Mouse (Mus musculus) neural tube, embryonic 13.5 days (tissue): ENCODE data around the gene Prl2c3. TPM values are rescaled to one million over a fixed set of nuclear protein-coding genes. Genes with fewer than 3 reads are reported as not detected.
"Not testable (repeated sequence)": the region's sequence is repeated elsewhere in the genome, so short reads cannot be mapped to it uniquely, and the experiment has no call there.

Experiments
- ATAC-seq: fragments of 200-750 bp; cut with Nextera tagmentation; 2 replicates; pipeline ENCODE4 v1.8.0; 2017; ENCODE audit warnings: low read depth, mild to moderate bottlenecking, moderate TSS enrichment, moderate library complexity
- H3K27ac ChIP-seq: fragments of 300-500 bp; sonication (generic); replicated peaks from 2 replicates; pipeline ENCODE4 v1.5.1; 2015; ENCODE audit warnings: moderate library complexity, mild to moderate bottlenecking, inconsistent platforms
- H3K27me3 ChIP-seq: fragments of 300-500 bp; sonication (generic); 2 replicates; pipeline ENCODE4 v1.6.1; 2015; ENCODE audit warnings: mild to moderate bottlenecking, inconsistent platforms
- H3K36me3 ChIP-seq: fragments of 300-500 bp; sonication (generic); 2 replicates; pipeline ENCODE4 v1.6.1; 2015; ENCODE audit warnings: mild to moderate bottlenecking, inconsistent platforms
- H3K4me1 ChIP-seq: fragments of 300-500 bp; sonication (generic); replicated peaks from 2 replicates; pipeline ENCODE4 v1.6.1; 2015; ENCODE audit warnings: inconsistent platforms
- H3K4me2 ChIP-seq: fragments of 300-500 bp; sonication (generic); 2 replicates; pipeline ENCODE4 v1.6.1; 2015; ENCODE audit warnings: inconsistent platforms, mild to moderate bottlenecking, moderate library complexity
- H3K4me3 ChIP-seq: fragments of 300-500 bp; sonication (generic); 2 replicates; pipeline ENCODE4 v1.5.1; 2015; ENCODE audit warnings: mild to moderate bottlenecking, inconsistent platforms
- H3K9ac ChIP-seq: fragments of 300-500 bp; sonication (generic); 2 replicates; pipeline ENCODE4 v1.6.1; 2015; ENCODE audit warnings: moderate library complexity, mild to moderate bottlenecking, inconsistent platforms
- H3K9me3 ChIP-seq: fragments of 300-500 bp; sonication (generic); 2 replicates; pipeline ENCODE4 v1.6.1; 2016; ENCODE audit warnings: inconsistent platforms
- WGBS: fragments of 180-500 bp; shearing (Covaris S2); methylation state at CpG from one replicate; pipeline ENCODE4 v1.1.7; 2015; 5-methylcytosine and 5-hydroxymethylcytosine counted together
- polyA plus RNA-seq: library from polyadenylated mRNA; unstranded; fragments of >200 nt; fragmentation: Nextera tagmentation; extraction: Ambion mirVana; gene quantifications from 2 replicates; pipeline ENCODE4 v1.2.1, GENCODE M21; 2015

Prl2c3 gene
- polyA plus RNA-seq = not detected in 2 replicates

GRCm38 (mm10) chr13:12799979-12800378, at the start of gene Prl2c3:
Gene Prl2c3 (minus strand): TSS chr13:12800079.
- not testable (repeated sequence) for H3K4me3 ChIP-seq, H3K27me3 ChIP-seq, H3K27ac ChIP-seq, H3K9ac ChIP-seq, ATAC-seq, H3K36me3 ChIP-seq, H3K4me1 ChIP-seq, H3K4me2 ChIP-seq
- 72% methylated on average over 3 of the region's 3 CpGs for WGBS
- peaks cover 31% of the 10 kb centered on the region for H3K9me3 ChIP-seq

- H3K4me3 ChIP-seq, H3K4me2 ChIP-seq, H3K9ac ChIP-seq, H3K27me3 ChIP-seq, H3K27ac ChIP-seq, H3K36me3 ChIP-seq, H3K4me1 ChIP-seq: not testable (repeated sequence)
- peaks cover 52% of the 10 kb centered on the region for H3K9me3 ChIP-seq
- WGBS = 78% methylated on average over 4 of the region's 4 CpGs
- 0 out of 2 replicates have a peak, but pooled peaks have one; percentile 19 for ATAC-seq
Observed at GRCm38 (mm10) chr13:12848254-12848653, 48.4 kb upstream of the Prl2c3 start.

GRCm38 (mm10) chr13:12844701-12845100, 44.8 kb upstream of the Prl2c3 start:
- not testable (repeated sequence) for H3K4me3 ChIP-seq, ATAC-seq, H3K27me3 ChIP-seq, H3K9ac ChIP-seq, H3K36me3 ChIP-seq, H3K4me2 ChIP-seq, H3K27ac ChIP-seq, H3K4me1 ChIP-seq
- H3K9me3 ChIP-seq = peaks cover 54% of the 10 kb centered on the region
- WGBS = 90% methylated on average over 1 of the region's 1 CpGs

DNA sequence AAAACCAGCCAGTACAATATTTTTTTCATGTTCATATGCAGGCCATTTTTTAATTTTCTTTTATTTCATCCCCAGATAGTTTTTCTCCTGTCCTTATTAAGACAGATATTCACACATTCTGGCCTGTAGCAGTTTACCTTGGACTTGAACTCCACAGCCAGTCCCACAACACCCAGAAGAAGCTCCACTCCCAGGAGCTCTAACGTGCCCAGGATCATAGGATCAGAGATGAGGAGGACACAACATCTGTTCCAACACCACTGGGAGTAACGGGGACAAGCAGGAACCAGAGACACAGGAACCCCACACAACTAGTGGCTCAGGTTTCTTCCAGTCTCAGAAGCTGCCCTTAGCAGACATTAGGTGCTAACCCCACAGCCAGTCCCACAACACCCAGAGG, 37.7 kb upstream of the Prl2c3 start:
- H3K9ac ChIP-seq, H3K27ac ChIP-seq, H3K4me1 ChIP-seq, H3K4me2 ChIP-seq, ATAC-seq, H3K27me3 ChIP-seq, H3K36me3 ChIP-seq, H3K4me3 ChIP-seq: not testable (repeated sequence)
- H3K9me3 ChIP-seq = peaks cover 64% of the 10 kb centered on the region
- 76% methylated on average over 2 of the region's 2 CpGs for WGBS

DNA sequence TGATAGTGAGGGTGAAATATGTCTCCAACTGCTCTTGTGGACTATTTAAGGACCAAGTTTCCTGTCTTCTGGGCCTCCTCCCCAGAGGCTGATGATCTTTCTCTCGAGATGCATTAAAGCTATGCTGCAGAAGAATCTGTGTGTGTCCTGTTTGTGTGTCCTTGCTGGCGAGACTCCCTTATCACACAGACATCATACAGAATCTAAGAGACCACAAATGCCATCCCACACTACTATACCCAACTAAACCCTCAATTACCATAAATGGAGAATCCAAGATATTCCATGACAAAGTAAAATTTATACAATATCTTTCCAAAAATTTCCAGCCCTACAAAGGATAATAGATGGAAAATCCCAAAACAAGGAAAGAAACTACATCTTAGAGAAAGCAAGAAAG, 31.9 kb upstream of the Prl2c3 start:
- H3K36me3 ChIP-seq = 0 out of 2 replicates have a peak, but pooled peaks cover 4% of the 10 kb centered on the region
- no peak for ATAC-seq
- no peaks in the 10 kb centered on the region for H3K27me3 ChIP-seq
- no peak overlapping the region for H3K4me2 ChIP-seq
- H3K9ac ChIP-seq = no peak overlapping the region
- H3K27ac ChIP-seq = no peak overlapping the region
- peaks cover 62% of the 10 kb centered on the region for H3K9me3 ChIP-seq
- H3K4me3 ChIP-seq = no peak overlapping the region
- WGBS = 75% methylated on average over 2 of the region's 2 CpGs
- H3K4me1 ChIP-seq = no peaks in the 10 kb centered on the region

GRCm38 (mm10) chr13:12829031-12829430, 29.2 kb upstream of the Prl2c3 start:
- 84% methylated on average over 5 of the region's 5 CpGs for WGBS
- ATAC-seq = no peak
- Histone ChIP-seq H3K27me3 (no peaks in the 10 kb centered on the region), H3K36me3 (0 out of 2 replicates have a peak, but pooled peaks cover 4% of the 10 kb centered on the region), H3K4me2 (no peak overlapping the region), H3K9ac (no peak overlapping the region), H3K27ac (no peak overlapping the region), H3K9me3 (peaks cover 54% of the 10 kb centered on the region), H3K4me3 (no peak overlapping the region), H3K4me1 (no peaks in the 10 kb centered on the region)

- H3K4me2 ChIP-seq, H3K27me3 ChIP-seq, H3K27ac ChIP-seq, ATAC-seq, H3K4me1 ChIP-seq, H3K36me3 ChIP-seq, H3K9ac ChIP-seq, H3K4me3 ChIP-seq: not testable (repeated sequence)
- 73% methylated on average over 4 of the region's 4 CpGs for WGBS
- H3K9me3 ChIP-seq = peaks cover 33% of the 10 kb centered on the region
Observed at GRCm38 (mm10) chr13:12824500-12825176, 24.8 kb upstream of the Prl2c3 start.

DNA sequence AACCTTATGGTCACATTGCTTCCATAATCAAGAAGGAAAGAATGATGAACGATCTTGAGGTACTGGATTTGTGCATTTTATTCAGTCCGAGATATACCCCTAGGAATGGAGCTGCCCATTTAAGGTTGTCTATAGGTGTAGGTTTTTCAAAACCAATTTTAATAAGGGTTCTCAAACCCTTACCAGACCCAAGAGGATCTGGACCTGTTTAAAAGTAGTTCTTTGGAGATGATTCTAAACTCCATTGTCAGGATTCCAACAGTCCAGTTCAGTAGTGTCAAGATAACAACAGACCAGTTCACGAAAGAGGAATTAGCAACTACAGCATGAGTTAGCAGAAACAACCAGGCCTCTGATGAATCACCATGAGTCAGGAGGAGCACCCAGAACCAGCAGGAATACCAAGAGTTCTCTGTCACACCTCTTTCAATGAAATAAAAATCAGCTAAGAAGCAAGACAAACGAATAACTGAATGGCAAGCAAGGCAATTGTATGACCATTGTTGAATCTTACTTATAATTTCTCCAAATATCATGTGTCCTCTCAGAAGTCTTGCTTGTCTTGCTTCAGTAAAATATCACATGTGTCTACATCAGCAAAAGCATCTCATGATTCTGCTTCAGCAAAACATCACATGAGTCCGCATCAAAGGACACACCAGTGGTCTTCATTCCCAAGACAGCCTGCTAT, 14.0 kb upstream of the Prl2c3 start:
- not testable (repeated sequence) for H3K36me3 ChIP-seq, H3K9ac ChIP-seq, H3K4me2 ChIP-seq, H3K27ac ChIP-seq, H3K4me3 ChIP-seq, ATAC-seq, H3K4me1 ChIP-seq, H3K27me3 ChIP-seq
- WGBS = 85% methylated on average over 5 of the region's 5 CpGs
- H3K9me3 ChIP-seq = peaks cover 30% of the 10 kb centered on the region

GRCm38 (mm10) chr13:12809591-12809990, 9.7 kb upstream of the Prl2c3 start:
- Histone ChIP-seq H3K4me3 (no peak overlapping the region), H3K27me3 (no peaks in the 10 kb centered on the region), H3K9me3 (peaks cover 36% of the 10 kb centered on the region), H3K9ac (no peak overlapping the region), H3K4me2 (no peak overlapping the region), H3K27ac (no peak overlapping the region), H3K4me1 (no peaks in the 10 kb centered on the region), H3K36me3 (no peaks in the 10 kb centered on the region)
- no peak for ATAC-seq
- WGBS = 66% methylated on average over 2 of the region's 2 CpGs

GRCm38 (mm10) chr13:12808793-12809512, 9.1 kb upstream of the Prl2c3 start:
- not testable (repeated sequence) for H3K36me3 ChIP-seq, ATAC-seq, H3K4me1 ChIP-seq, H3K27ac ChIP-seq, H3K4me2 ChIP-seq, H3K27me3 ChIP-seq, H3K9ac ChIP-seq, H3K4me3 ChIP-seq
- H3K9me3 ChIP-seq = peaks cover 34% of the 10 kb centered on the region
- WGBS = 75% methylated on average over 3 of the region's 3 CpGs

GRCm38 (mm10) chr13:12806496-12806895, 6.6 kb upstream of the Prl2c3 start:
- not testable (repeated sequence) for H3K4me1 ChIP-seq, H3K27me3 ChIP-seq, H3K4me3 ChIP-seq, H3K27ac ChIP-seq, H3K4me2 ChIP-seq, ATAC-seq, H3K9ac ChIP-seq, H3K36me3 ChIP-seq
- 71% methylated on average over 4 of the region's 4 CpGs for WGBS
- peaks cover 34% of the 10 kb centered on the region for H3K9me3 ChIP-seq

DNA sequence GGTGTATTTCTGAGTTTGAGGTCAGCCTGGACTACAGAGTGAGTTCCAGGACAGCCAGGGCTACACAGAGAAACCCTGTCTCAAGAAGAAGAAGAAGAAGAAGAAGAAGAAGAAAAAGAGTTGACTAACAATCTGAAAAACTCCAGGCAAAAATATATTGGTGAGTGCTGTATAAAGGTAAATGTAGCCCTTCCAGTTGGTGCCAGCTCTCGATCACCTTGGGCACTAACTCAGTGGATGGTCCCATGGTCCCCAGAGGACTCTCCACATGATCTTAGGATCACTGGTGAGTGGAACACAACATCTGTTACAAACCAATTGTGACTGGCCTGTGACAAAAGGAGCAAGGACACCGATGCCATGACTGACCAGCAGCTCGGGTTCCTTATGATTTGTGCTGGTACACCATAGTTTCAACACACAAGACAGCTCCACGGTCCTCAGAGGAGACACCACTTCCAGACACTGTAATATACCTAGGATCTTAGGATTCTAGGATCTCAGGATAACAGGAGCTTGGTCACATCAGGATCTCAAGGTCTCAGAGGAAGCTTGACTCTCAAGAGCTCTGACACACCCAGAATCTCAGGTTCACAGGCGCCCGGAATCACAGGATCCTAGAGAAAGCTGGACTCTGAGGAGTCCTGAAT, 30.3 kb downstream of the Prl2c3 start:
- H3K9me3 ChIP-seq, H3K27me3 ChIP-seq, H3K9ac ChIP-seq, H3K4me1 ChIP-seq, H3K4me3 ChIP-seq, ATAC-seq, H3K36me3 ChIP-seq, H3K27ac ChIP-seq, H3K4me2 ChIP-seq: not testable (repeated sequence)
- 83% methylated on average over 6 of the region's 6 CpGs for WGBS
